Mouse (Mus musculus) forebrain, embryonic 14.5 days (tissue): ENCODE results near the gene Dgkq. TPM values are rescaled to one million over a fixed set of nuclear protein-coding genes. Genes with fewer than 3 reads are reported as not detected.

ENCODE experiments used
- ATAC-seq: fragments of 200-750 bp; cut with Nextera tagmentation; 2 replicates; pipeline ENCODE4 v1.8.0; 2017; ENCODE audit warnings: mild to moderate bottlenecking, moderate library complexity
- DNase-seq: peaks from one replicate; pipeline ENCODE4 v3.0.0-alpha.2; 2015; ENCODE audit warnings: low spot score
- H3K27ac ChIP-seq: fragments of 300-500 bp; sonication (generic); 2 replicates; pipeline ENCODE4 v1.5.1; 2014; ENCODE audit warnings: low read depth, mild to moderate bottlenecking, control low read depth, low read length, moderate library complexity
- H3K27me3 ChIP-seq: fragments of 300-500 bp; sonication (generic); replicated peaks from 2 replicates; pipeline ENCODE4 v1.6.1; 2014; ENCODE audit warnings: low read length, control low read depth, mixed read lengths; ENCODE audit not compliant: control insufficient read depth, insufficient read depth
- H3K36me3 ChIP-seq: fragments of 300-500 bp; sonication (generic); 2 replicates; pipeline ENCODE4 v1.6.1; 2014; ENCODE audit warnings: low read length, control low read depth; ENCODE audit not compliant: control insufficient read depth, insufficient read depth
- H3K4me1 ChIP-seq: fragments of 300-500 bp; sonication (generic); 2 replicates; pipeline ENCODE4 v1.6.1; 2014; ENCODE audit warnings: antibody characterized with exemption, low read length, control low read depth; ENCODE audit not compliant: control insufficient read depth, insufficient read depth
- H3K4me2 ChIP-seq: fragments of 300-500 bp; sonication (generic); 2 replicates; pipeline ENCODE4 v1.6.1; 2014; ENCODE audit warnings: mild to moderate bottlenecking, control low read depth, low read length
- H3K4me3 ChIP-seq: fragments of 300-500 bp; sonication (generic); 2 replicates; pipeline ENCODE4 v1.5.1; 2014; ENCODE audit warnings: low read depth, low read length, control low read depth
- H3K9ac ChIP-seq: fragments of 300-500 bp; sonication (generic); 2 replicates; pipeline ENCODE4 v1.6.1; 2014; ENCODE audit warnings: mild to moderate bottlenecking, low read length, control low read depth, moderate library complexity
- H3K9me3 ChIP-seq: fragments of 300-500 bp; sonication (generic); replicated peaks from 2 replicates; pipeline ENCODE4 v1.6.1; 2016; ENCODE audit warnings: low read length, control low read depth, mixed read lengths; ENCODE audit not compliant: control insufficient read depth
- WGBS: fragments of 180-500 bp; shearing (Covaris S2); extraction: QIAGEN DNeasy Blood & Tissue Kit; methylation state at CpG from one replicate; pipeline ENCODE4 v1.1.7; 2014; 5-methylcytosine and 5-hydroxymethylcytosine counted together
- polyA plus RNA-seq: library from polyadenylated mRNA; unstranded; fragments of >200 nt; fragmentation: Nextera tagmentation; extraction: Ambion mirVana; gene quantifications from 2 replicates; pipeline ENCODE4 v1.2.1, GENCODE M21; 2014

Gene Dgkq
- polyA plus RNA-seq, 1 experiment from 2014 or later: 9.1 TPM

DNA sequence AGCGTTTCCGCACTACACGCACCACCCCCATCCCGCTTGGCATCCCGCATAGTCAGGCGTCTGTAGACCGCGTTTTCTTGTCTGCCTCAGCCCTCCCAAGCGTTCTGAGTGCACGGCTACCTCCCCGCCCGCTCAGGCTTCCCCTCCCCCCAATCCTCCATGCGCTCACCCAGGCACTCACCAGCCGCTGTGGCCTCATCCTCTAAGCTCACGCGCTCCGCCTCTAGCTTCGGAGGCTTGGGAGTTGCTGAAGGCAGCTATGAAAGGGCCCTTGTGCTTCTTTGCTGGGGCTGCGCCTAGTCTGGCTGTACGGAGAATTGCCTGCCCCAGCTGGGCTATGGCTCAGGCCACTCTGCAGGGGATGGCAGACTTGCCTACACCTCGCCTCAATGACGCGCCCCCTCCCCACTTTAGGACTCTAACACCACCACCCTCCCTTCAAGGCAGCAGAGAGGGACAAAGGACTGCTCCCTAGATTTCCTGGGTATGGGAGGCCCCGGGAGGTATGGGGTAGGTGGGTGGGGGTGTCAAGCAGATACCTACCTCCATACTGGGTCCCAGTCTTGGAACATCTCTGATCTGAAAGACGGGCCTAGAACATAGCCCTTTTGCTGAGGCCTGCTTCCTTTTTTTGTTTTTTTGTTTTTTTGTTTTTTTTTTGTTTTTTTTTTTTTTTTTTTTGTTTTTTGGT is 8.3 kb upstream of the Dgkq start:
- H3K27me3 ChIP-seq: no peaks in the 10 kb centered on the region
- ATAC-seq (peak; percentile 93), DNase-seq (peak; percentile 91)
- H3K9me3 ChIP-seq: no peaks in the 10 kb centered on the region
- peaks cover 10% of the 10 kb centered on the region for H3K4me1 ChIP-seq
- peak overlapping the region; percentile 60 for H3K9ac ChIP-seq
- 2% methylated on average over 25 of the region's 25 CpGs for WGBS
- peaks cover 4% of the 10 kb centered on the region; the same call in 1 of the 2 replicates for H3K36me3 ChIP-seq
- peak overlapping the region; percentile 28 for H3K4me3 ChIP-seq
- peak overlapping the region; percentile 56 for H3K4me2 ChIP-seq
- peak overlapping the region; percentile 92 for H3K27ac ChIP-seq

DNA sequence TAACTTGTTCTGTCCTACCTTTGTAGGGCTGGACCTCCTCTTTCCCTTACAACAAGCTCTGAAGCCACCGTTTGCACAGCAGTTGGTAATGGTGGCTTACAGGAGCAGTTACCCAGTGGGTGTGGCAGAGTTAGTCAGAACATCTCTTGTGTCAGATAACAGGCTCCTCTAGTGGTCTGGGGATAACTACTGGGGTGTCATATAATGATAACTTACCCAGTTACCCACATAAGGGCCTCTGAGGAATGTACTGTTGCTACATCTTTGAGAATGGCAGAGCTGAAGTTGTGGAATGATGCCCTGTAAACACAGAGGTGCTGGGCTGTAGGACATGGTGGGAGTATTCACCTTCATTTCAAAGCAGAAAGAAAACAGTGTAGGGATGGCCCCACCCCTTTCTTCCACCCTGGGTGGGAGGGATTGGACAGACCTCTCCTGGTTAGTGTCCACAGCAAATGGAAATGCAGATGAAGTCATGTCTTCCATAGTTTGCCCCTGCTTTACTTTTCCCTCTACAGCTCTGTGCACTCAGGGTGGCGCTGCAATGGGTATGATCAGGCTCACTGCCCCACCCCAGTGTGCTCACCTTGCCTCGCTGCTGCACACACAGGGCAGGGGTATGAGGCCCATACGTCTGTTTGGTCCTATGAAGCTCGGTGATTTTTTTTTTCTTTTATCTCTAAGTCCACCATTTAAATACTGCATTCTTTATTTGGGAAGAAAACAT is 7.5 kb upstream of the Dgkq start:
- DNase-seq (no peak), ATAC-seq (peak; percentile 56; the same call in 1 of the 2 replicates)
- H3K4me2 ChIP-seq: peak overlapping the region; percentile 56
- H3K4me3 ChIP-seq: peak overlapping the region; percentile 28
- peaks cover 10% of the 10 kb centered on the region for H3K4me1 ChIP-seq
- H3K27me3 ChIP-seq: no peaks in the 10 kb centered on the region
- H3K9me3 ChIP-seq: no peaks in the 10 kb centered on the region
- H3K27ac ChIP-seq: peak overlapping the region; percentile 92
- 9% methylated on average over 5 of the region's 5 CpGs for WGBS
- peak overlapping the region; percentile 60 for H3K9ac ChIP-seq
- H3K36me3 ChIP-seq: peaks cover 4% of the 10 kb centered on the region; the same call in 1 of the 2 replicates

DNA sequence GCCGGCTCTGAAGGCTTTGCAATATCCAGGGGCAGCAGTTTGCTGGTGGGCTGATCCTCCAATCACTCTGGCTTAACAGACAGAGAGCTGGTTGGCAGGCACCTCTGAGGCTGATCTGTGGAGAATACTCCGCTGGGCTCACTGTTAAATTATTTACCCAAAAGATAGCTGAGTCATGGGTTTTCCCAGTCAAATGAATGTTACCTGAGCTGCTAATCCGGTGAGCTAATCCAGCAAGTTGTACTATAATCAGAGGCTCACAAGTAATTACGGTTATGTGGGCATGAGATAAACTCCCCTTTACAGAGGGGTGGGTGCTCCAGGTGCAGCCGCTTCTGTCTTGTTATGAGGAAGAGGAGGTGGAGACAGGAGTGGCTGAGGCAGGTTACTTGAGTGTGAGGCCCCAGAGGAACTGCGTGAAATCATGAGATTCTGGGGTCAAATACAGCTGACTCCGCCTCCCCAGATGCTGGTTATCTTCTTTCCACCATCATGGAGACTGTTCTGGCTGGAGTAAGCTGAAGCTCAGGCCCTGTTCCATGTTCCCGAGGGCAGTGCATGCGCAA is 5.9 kb upstream of the Dgkq start, which contains the start of gene Slc26a1:
TSS of gene Slc26a1 (minus strand) at position 319 of the 566 bp plus-strand sequence.
- ATAC-seq (no peak), DNase-seq (no peak)
- Histone ChIP-seq H3K4me1 (peaks cover 10% of the 10 kb centered on the region), H3K9me3 (no peaks in the 10 kb centered on the region), H3K9ac (no peak within 1 kb of the TSS), H3K27me3 (no peaks in the 10 kb centered on the region), H3K27ac (no peak within 1 kb of the TSS), H3K4me2 (no peak within 1 kb of the TSS), H3K4me3 (no peak within 1 kb of the TSS), H3K36me3 (peaks cover 4% of the 10 kb centered on the region; the same call in 1 of the 2 replicates)
- 82% methylated on average over 9 of the region's 9 CpGs for WGBS

DNA sequence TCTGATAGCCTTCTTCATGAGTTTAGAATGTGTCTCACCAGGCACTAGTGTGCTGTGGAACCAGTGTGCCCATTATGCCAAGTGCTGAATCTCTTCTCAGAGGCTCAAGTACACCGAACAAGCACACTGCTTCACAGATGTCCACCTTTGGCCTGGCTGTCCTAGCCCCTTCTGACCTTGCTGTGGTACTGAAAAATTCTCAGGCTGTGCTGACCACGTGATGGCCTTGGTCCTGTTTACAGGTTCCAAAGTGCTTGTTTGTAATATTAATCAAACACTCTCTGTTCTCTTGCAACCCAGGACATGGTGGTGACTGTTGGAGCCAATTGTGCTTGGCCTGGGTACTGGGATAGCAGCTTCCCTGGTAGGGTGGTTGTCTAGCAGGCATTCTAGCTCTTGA is 5.2 kb upstream of the Dgkq start:
- no peak for ATAC-seq
- Histone ChIP-seq H3K9ac (no peak overlapping the region), H3K4me2 (no peak overlapping the region), H3K4me3 (no peak overlapping the region), H3K4me1 (peaks cover 13% of the 10 kb centered on the region), H3K36me3 (peaks cover 4% of the 10 kb centered on the region; the same call in 1 of the 2 replicates), H3K9me3 (no peaks in the 10 kb centered on the region), H3K27me3 (no peaks in the 10 kb centered on the region), H3K27ac (no peak overlapping the region)
- WGBS: 84% methylated on average over 2 of the region's 2 CpGs
- no peak for DNase-seq

DNA sequence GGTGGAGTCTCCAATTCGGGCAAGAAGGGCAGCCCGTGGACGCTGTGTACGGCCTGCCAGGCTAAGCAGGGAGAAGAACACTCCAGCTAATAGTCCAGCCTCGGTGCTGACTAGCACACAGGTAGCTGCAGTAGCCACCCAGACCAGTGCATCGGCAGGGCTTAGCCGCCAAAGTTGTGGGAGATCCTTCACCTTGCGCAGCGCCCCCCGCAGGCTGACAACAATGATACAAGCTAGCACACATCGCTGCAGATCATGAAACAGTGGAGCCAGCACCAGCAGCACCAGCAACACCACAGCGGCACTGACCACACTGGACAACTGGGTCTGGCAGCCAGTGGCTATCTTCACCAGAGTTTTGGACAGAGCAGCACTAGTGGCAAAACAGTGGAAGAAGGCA is 2.3 kb upstream of the Dgkq start:
- 93% methylated on average over 12 of the region's 12 CpGs for WGBS

DNA sequence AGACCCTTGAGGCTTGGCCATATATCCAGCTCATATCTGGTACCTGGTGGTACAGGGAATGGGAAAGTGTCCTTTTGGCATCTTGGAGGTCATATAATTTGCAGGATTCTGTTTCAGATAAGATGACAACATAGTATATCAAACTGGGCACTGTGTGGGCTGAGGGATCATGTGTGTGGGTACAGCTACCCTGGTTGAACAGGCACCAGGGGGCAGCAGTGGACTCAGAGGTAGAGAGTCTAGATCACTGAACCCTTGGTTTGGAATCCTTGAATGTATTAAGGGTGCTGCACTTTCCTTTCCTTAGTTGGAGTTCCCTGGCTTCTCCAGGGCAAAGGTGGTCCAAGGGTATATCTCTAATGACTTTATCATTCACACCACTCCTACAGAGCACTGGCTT is 1.3 kb upstream of the Dgkq start:
- Histone ChIP-seq H3K27me3 (no peaks in the 10 kb centered on the region), H3K4me2 (no peak overlapping the region), H3K9me3 (no peaks in the 10 kb centered on the region), H3K36me3 (peaks cover 4% of the 10 kb centered on the region; the same call in 1 of the 2 replicates), H3K27ac (no peak overlapping the region), H3K9ac (no peak overlapping the region), H3K4me3 (no peak overlapping the region), H3K4me1 (peaks cover 11% of the 10 kb centered on the region)
- DNase-seq: peak; percentile 47
- no peak for ATAC-seq

More for the DNA sequence above, 2.3 kb upstream of the Dgkq start:
- Histone ChIP-seq H3K9ac (no peak overlapping the region), H3K27me3 (no peaks in the 10 kb centered on the region), H3K4me1 (peaks cover 12% of the 10 kb centered on the region), H3K27ac (no peak overlapping the region), H3K36me3 (peaks cover 4% of the 10 kb centered on the region; the same call in 1 of the 2 replicates), H3K9me3 (no peaks in the 10 kb centered on the region), H3K4me2 (no peak overlapping the region), H3K4me3 (no peak overlapping the region)
- ATAC-seq (no peak), DNase-seq (no peak)

DNA sequence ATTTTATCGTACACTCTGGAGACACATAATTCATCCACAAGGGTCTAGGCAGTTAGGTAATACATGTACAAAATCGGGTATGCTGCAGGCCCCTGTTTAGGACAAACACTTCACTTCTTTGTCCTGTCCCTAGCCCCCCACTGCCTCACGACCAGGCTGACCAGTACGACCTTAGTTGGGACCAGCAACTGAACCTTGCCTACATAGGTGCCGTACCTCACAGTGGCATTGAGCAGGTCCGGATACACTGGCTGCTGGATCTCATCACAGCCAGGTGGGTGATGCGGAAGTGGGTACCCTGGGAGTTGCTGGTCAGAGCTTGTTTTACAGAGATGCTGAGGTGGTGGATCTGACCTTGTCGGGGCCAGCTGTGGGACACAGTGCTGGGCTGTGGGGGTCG is 514 bp upstream of the Dgkq start:
- H3K9ac ChIP-seq: 0 out of 2 replicates have a peak overlapping the region, but pooled peaks have one; percentile 17

DNA sequence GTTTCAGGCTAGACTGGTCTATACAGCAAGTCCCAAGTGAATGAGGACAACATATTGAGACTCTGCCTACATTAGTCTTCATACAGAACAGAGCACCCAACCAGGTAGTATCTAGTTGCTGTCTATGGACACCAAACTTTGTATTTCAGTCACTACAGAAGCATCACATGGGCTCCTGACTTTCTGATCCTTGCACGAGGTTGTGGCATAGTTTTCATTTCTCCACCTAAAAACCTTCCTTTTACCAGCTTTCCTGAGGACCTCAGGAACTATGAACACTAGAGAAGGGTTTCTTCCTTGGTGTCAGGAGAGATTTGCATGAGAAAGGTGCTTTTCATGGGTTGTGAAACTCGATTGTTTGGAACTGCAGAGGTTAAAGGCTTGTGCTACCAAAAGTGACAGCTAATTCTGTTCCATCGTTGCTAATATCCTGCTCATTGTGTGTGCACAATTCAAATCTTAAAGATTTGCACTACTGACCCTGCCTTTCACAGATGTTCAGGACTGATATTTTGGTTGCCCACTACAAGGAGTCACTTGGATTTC is 1.0 kb downstream of the Dgkq start:
- Histone ChIP-seq H3K36me3 (peaks cover under 1% of the 10 kb centered on the region; the same call in 1 of the 2 replicates), H3K4me1 (peaks cover 11% of the 10 kb centered on the region), H3K9me3 (no peaks in the 10 kb centered on the region), H3K4me2 (peak overlapping the region; percentile 55), H3K27ac (peak overlapping the region; percentile 75; the same call in 1 of the 2 replicates), H3K27me3 (no peaks in the 10 kb centered on the region), H3K9ac (peak overlapping the region; percentile 59), H3K4me3 (peak overlapping the region; percentile 51)
- ATAC-seq (no peak; the same call in 1 of the 2 replicates), DNase-seq (no peak)
- WGBS: 8% methylated on average over 3 of the region's 3 CpGs

More for the DNA sequence above, 514 bp upstream of the Dgkq start:
- 81% methylated on average over 9 of the region's 9 CpGs for WGBS
- Histone ChIP-seq H3K27me3 (no peaks in the 10 kb centered on the region), H3K9me3 (no peaks in the 10 kb centered on the region), H3K4me2 (peak overlapping the region; percentile 55), H3K4me3 (peak overlapping the region; percentile 51; the same call in 1 of the 2 replicates), H3K27ac (no peak overlapping the region), H3K36me3 (peaks cover 4% of the 10 kb centered on the region; the same call in 1 of the 2 replicates), H3K4me1 (peaks cover 11% of the 10 kb centered on the region)
- DNase-seq: no peak
- ATAC-seq: no peak
